Mouse (Mus musculus): Measurements from ENCODE around the gene Ccdc6. TPM values are rescaled to one million over a fixed set of nuclear protein-coding genes. Genes with fewer than 3 reads are reported as not detected.

Ccdc6 gene
- 8.6 and 9.5 TPM in 2 replicates for polyA plus RNA-seq (2012; rRNA removed)

DNA sequence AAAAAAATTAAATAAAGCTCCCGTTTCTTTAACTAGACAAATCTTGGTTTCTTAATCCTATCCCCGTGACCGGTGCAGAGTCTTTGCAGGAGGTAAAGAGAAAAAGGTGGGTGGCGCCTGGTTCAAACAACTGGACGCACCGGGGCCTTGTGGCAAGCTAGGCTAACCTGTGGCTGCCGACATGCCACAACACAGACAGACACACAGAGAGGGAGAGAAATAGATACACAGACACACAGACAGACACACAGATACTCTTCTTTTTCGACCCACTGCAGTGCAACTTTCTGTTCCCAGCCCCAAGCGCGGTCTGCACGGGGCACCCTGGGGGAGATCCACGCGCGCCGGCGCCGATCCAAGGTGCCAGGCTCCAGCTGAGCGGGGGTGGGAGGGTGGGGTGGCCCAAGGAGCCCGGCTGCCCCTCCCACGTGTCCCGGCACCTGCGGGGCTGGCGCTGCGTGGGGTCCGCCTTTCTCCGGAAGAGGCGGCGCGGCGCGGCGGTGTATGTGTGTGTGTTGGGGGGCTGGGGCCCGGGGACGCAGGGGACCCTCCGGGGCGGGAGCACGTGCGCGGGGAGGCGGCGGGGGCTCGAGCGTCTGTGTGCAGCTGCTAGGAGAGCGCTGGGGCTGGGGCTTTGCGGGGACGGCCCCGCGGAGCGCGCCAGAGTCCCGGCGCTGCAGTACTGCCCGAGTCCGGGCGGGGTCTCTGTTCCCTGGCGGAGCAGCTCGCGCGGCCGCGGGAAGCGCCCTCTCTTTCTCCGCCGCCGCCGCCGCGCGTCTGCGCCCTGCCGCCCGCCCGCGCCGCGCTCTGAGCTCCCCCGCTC lies at the start of gene Ccdc6:
Gene Ccdc6, plus strand, starts transcription at position 756 of the 823 bp plus-strand sequence.

GRCm38 (mm10) chr10:70204505-70205399 lies 107.8 kb downstream of the Ccdc6 start, which contains the start of gene Mrln:
Gene Mrln (plus strand): TSS chr10:70204664.

Other genes starting within 250 kb of the Ccdc6 start
- 0.10 and 1.5 TPM in 2 replicates for gene Mrln, start 107.5 kb downstream of the Ccdc6 start, polyA plus RNA-seq (2012; rRNA removed)
- 0.25 and 0.27 TPM in 2 replicates for gene Slc16a9, start 148.0 kb downstream of the Ccdc6 start, polyA plus RNA-seq (2012; rRNA removed)